Mouse (Mus musculus): ENCODE results near the gene Ankrd39. TPM values are rescaled to one million over a fixed set of nuclear protein-coding genes. Genes with fewer than 3 reads are reported as not detected.

The Ankrd39 gene
- polyA plus RNA-seq (2012; rRNA removed), result 17.7 and 19.5 TPM in 2 replicates

DNA sequence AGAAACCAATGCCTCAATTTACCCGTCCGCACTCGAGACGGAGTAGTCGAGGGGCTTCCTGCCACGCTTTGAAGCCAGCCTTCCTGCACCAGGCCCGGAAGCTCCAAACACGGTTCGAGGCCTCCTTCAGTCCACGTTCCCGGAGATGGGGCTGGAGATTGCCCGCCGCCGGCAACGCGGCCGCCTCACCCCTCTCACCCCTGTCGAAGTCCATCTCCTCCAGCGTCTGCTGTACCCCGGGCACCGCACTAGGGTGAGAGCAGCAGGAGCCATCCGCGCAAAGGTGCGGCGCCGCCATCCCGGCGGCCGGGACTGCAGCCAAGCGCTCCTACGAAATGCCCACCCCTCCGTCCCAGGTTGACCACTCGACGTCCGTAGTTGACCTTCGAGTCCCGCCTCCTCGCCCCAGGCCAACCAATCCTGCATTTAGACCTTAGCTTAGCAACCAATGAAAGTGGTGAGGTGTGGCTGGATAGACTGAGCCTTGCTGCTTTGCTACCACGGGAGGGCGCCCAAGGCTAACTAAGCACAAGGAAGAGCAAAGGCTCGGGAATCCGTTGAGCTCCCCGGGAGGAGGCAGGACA is at the start of gene Ankrd39:
TSS of gene Ankrd39 (minus strand) at position 558 of the 584 bp plus-strand sequence.
- DNase-seq (ENCODE audit: low read depth), result peak; percentile 90

DNA sequence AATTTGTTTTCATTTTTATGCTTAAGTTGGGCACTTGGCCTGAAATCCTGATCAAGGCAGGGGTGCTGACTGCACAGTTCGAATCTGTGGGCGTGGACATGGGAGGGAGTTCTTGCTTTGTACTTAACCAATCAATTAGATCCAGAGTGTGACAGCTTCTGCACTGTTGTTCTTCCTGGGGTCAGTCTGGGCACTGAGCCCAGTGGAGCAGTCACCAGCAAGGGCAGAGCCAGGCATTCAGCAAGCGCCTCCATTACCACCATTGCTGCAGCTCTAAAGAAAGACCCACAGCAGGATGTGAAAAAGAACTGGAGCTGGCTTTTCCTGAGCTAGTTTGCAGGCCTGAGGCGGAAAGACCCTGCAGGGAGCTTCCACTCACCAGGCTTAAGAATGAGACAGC is 48.9 kb upstream of the Ankrd39 start:
- no peak for DNase-seq (ENCODE audit: low read depth)

DNA sequence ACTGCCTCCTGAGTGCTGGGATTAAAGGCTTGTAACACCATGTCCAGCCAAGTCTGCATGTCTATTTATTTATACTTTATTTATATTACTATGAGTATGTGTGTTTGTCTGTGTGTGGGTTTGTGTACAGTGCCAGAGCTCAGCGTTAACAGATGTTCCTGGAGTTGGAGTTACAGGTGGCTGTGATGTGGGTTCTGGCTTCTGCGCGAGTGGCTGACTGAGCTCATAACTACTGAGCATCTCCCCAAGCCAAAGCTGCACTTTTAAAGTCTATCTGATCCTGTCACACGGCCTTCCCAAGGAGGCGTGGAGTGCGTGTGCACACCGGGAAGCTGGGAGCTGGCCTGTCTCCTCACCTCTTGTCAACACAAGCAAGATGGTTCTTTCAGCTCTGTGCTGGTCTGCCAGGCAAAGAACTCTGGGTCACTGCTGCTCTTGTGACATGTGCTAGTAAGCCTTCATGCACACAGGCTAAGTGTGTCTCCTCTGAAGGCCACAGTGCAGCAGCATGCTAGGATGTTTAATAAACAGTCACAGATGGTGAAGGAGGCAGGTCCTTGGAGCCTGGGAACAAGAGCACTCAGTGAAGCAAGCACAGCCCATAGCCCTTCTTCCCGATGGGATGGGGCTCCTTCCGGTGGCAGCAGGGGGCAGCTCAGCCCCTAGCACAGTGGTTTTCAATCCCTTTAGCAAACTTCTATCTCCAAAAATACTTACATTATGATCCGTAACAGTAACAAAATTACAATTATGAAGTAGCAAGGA is 48.1 kb upstream of the Ankrd39 start:
- DNase-seq (ENCODE audit: low read depth), result no peak

GRCm38 (mm10) chr1:36593099-36593498 is 45.9 kb upstream of the Ankrd39 start:
- no peak for DNase-seq (ENCODE audit: low read depth)

DNA sequence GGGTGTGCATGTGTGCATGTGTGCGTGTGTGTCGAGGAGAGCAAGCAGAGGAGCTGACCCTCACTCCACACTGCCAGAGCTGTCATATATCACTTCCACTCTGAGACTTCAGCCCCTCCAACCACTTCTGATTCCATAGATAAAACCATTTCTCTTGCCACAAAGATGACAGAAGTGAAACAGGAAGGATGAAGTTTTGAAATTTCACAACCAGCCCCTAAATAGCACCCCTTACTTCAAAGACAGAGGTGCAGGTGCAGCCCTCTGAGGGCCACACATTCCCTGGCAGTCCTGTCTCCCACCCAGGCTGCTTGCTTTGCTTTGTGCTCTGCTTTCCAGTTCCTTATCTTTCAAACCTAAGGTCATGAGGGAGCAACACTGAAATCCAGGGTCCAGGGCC is 44.2 kb upstream of the Ankrd39 start:
- DNase-seq (ENCODE audit: low read depth), result no peak

DNA sequence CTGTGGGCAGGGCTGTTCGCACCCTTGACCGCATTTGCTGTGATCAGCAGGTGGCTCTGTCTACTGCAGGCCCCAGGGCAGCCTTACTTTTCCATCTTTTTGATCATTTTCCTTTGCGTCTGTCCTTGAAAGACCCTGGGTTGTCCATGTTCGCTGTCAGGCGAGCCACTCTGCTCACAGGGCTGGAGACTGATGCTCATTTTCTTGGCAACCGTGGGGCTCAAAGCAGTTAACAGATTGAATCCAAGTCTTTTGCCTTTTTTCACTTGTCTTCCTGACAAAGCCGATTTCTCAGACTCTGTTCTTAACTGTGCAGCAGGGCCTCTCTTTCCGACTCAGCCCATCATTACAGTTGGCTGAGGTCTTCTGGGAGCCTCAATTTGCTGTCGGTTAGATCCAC is 43.4 kb upstream of the Ankrd39 start:
- DNase-seq (ENCODE audit: low read depth), result no peak

GRCm38 (mm10) chr1:36589486-36589885 is 42.2 kb upstream of the Ankrd39 start:
- no peak for DNase-seq (ENCODE audit: low read depth)

DNA sequence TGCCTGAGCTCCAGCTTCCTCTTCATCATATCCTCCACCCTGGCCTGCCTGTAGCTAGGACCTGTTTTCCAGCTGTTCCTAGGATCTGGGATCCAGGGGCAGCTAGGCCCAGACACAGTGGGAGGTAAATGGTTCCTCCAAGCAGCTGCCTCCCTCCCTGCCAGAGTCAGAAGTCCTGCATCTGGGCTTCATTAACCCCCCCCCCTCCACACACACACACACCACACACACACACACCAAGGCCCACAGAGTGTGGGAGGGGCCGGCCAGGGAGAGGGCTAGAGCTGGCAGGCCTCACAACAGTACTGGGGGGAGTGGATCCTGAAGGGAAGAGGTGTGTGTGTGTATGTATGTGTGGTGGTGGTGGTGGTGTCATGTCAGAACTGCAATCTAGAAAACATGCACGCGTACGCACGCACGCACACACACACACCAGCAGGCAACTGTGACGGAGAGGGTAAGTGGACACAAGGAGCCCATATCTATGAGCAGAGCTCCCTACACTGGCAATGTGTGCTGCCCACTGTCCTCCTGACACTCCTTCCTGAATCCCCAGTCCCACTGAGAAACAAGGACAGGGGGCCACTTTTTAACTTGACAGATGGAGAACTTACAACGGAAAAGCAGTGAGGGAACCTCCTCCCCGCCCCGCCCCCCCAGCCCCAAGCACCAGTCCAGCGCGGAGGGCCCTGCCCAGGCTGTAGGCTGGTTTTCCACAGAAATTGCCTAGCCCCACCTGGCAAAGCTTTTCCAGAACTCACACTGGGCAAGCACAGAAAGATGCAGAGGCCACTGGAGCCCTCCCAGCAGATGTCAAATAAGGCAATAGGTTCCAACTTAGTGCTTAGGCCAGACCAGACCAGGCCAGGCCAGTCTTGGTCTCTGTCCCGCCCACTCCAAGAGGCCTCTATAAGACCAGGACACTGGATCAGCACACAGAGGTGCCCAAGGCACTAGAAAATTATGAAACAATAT is 41.5 kb upstream of the Ankrd39 start:
- DNase-seq (ENCODE audit: low read depth), result no peak

DNA sequence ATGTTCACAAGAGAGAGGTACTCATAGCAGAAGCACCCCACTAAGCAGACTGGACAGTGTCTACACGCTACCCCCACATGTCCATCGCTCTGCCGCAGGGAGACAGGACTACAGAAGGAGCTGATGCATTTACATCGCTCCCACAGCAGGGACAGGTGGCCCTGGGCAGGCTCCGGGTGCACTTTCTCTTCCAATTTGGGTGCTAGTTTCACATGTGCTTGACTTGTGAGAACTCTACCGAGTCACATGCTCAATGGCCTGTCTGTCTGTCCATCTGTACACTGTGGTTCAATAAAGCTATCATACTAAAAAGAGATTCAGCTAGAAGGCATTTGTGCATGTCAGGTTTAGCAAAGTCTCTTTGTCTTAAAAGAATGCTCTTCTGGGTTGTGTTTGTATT is 40.6 kb upstream of the Ankrd39 start:
- DNase-seq (ENCODE audit: low read depth), result no peak

DNA sequence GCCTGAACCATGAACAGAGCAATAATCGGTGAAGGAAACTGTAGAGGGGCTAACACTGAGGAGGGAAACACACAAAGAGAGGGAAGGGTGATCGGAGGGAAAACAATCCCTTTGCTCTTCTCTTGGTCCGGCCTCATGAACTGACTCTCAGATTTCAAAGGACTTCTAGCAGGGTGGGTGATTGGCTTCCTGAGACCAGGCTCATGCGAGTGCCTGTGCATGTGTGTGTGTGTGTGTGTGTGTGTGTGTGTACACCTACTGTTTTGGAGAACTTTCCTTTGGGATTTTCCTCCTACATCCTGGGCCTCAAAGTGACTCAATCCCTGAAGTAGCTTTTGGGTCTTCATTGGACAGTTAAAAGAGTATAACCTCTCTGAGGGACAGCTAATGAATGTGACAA is 39.0 kb upstream of the Ankrd39 start:
- DNase-seq (ENCODE audit: low read depth), result no peak

- no peak for DNase-seq (ENCODE audit: low read depth)
These were observed 36.3 kb upstream of the Ankrd39 start for GRCm38 (mm10) chr1:36583408-36584116.

DNA sequence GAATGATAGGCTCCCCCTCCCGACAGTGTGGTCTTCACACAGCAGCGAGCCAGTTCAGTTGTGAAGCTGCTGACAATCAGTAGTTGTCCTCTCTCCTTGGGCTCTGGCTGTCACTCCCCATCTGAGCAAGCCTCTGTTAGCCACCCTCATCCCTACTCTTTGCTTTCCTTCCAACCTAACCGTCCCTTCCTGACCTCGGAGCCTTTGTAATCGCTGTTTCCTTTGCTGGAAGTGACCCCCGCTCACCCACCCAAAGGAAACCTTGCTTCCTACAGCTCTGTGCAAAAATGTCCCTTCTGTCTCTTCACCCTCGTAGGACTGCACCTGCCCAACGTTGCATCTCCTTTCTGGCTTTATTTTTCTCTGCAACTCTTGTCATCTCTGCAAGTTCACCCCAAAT is 35.0 kb upstream of the Ankrd39 start:
- no peak for DNase-seq (ENCODE audit: low read depth)

DNA sequence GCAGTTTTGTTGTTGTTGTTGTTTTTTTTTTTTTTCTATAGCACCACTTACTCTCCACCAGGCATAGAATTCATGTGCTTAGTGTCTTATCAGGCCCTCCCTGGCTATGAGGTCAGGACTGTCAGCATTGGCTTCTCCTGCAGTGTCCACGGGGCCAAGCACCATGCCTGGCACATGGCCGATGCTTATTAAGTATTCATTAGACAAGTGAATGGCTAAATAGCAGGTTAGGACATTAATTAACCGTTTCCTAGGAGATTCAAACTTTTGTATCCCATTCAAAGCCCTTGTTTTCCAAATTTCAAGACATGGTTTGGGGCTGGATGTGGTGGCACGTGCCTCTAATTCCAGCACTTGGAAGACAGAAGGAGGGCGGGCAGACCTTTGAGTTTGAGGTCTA is 34.0 kb upstream of the Ankrd39 start:
- DNase-seq (ENCODE audit: low read depth), result no peak

DNA sequence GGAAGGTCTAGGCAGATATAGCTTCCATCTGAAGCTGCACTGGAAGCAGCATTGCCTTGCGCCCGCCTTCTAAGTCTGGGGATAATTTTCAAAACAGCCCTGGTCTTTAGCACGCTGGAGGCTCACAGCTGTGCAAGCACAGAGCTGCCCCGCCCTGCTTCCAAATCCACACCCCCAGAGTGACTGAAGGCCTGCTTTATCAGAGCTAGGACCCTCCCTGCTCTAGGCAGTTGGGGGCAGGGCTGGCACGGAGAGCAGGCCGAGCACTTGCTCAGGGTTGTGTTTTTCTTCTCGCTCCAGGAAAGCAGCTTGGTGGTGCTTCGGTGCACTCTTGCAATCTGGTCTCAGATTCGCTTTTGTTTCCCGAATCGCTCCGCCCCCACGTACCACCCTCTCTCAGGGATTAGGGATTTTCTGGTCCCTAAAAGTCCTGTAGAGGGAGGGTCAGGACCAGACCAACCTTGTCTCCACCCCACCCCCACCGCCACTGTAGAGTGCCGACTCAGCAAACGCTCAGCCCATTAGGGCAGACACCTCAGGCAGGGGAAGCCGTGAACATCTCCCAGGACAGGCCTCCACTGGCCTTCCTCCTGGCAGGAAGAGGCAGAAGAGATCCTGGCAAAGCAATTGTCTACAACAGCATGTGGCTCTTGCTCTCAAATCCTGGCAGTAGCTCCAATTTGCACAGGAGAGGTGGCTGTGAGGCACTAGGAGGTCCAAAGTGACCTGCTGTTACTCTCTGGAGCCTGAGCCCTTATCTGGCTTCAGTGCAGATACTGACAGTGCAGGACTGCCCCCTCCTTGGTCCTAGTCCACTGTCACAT is 33.4 kb upstream of the Ankrd39 start:
- no peak for DNase-seq (ENCODE audit: low read depth)

DNA sequence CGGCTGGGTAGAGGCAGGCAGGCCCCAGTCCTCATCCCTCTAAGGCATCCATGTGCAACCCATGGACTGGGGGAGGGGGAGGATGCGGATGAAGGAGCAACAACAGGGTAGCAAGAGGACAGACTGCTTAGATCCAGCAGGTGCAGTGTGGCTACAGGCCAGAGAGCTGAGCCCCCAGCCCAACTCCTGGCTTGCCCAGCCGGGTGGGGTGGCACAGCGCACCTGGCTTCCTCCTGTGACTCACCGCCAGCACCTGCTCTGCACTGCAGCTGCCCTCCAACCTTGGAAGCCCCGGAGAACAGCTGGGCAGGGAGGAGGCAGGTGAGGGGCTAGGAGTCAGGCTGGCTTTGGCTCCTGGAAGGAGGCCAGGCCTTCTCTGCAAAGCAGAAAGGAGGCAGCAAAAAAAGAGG is 32.7 kb upstream of the Ankrd39 start:
- no peak for DNase-seq (ENCODE audit: low read depth)

- no peak for DNase-seq (ENCODE audit: low read depth)
These were observed 29.9 kb upstream of the Ankrd39 start for GRCm38 (mm10) chr1:36576991-36577675.

DNA sequence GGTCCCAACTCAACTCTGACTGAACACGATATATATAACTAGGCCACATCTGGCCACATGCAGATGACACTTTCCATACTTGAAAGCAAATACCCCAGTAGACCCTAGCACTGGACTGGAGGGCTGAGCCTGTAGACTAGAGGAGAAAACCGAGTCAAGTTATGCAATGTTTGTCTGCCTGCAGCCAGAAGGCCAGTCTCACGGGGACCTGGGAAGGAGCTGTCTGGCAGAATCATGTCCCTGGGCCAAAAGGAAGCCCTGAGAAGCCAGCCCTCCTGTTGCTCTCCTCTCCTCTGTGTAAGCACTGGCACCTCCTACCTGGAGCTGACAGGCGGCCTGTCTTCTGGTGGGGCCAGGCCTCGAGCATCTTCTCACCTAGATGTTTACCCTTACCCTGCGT is 28.1 kb upstream of the Ankrd39 start:
- no peak for DNase-seq (ENCODE audit: low read depth)

DNA sequence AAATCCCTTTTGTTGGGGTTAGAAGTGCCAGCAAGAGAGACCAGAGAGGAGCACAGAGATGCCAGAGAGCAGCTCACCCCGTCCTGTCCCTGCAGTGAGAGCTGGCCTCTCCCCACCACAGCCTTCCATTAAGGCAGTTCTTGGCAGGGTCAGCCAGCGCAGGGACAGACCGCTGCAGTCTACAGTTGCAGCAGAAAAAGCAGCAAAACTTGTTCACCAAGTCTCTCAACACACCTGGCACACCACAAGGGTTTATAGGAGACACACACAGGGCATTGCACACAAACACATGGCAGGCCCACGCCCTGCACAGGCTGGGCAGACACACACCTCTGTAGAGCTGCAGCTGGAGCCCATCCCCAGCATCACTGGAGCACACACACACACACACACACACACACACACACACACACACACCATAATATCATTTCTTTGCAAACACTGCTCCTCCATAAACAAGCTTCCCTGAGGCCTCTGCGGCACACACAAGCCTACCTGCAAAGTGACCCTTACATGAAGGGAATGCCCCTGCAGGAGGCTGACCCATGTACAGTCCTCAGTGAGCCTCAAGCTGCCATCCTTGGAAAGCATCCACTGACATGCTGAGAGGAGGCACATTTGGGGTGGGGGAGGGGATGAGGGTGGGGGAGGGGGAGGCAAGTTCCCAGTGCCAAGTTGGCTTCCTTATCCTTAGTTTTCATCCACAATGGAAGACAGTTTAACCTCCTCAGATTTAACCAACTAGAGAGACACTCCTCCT is 27.1 kb upstream of the Ankrd39 start:
- DNase-seq (ENCODE audit: low read depth), result no peak

- no peak for DNase-seq (ENCODE audit: low read depth)
These were observed 26.3 kb upstream of the Ankrd39 start for GRCm38 (mm10) chr1:36573524-36573923.

- DNase-seq (ENCODE audit: low read depth), result no peak
These were observed 25.5 kb upstream of the Ankrd39 start for GRCm38 (mm10) chr1:36572709-36573108.
